Mouse (Mus musculus) T-cell, adult 2 months (primary cell): ENCODE measurements at regions not wholly inside any gene's neighbourhood (a gene's known extent, or its start where the extent isn't known, plus 50 kb on each side); places are given as distances from the start of the nearest gene placed in this dataset.

Experiments
- DNase-seq: peaks from one replicate; pipeline ENCODE4 v3.0.0; 2022; ENCODE audit warnings: low spot score

- no peak for DNase-seq
These were observed 252.1 kb downstream of the Ptpru start for GRCm38 (mm10) chr4:131585946-131586345.

GRCm38 (mm10) chr4:131587536-131587935, 250.6 kb downstream of the Ptpru start:
- DNase-seq, result no peak

GRCm38 (mm10) chr4:131590136-131590535, 248.0 kb downstream of the Ptpru start:
- no peak for DNase-seq

GRCm38 (mm10) chr4:131591456-131591855, 246.6 kb downstream of the Ptpru start:
- no peak for DNase-seq

- no peak for DNase-seq
These were observed 240.1 kb downstream of the Ptpru start for GRCm38 (mm10) chr4:131597996-131598395.

GRCm38 (mm10) chr4:131614434-131614833, 223.7 kb downstream of the Ptpru start:
- no peak for DNase-seq

- DNase-seq, result no peak
These were observed 222.5 kb downstream of the Ptpru start for GRCm38 (mm10) chr4:131615587-131615986.

- no peak for DNase-seq
These were observed 200.0 kb downstream of the Ptpru start for GRCm38 (mm10) chr4:131638105-131638504.

GRCm38 (mm10) chr4:131656034-131656433, 182.1 kb downstream of the Ptpru start:
- no peak for DNase-seq

GRCm38 (mm10) chr4:131657922-131658321, 180.2 kb downstream of the Ptpru start:
- DNase-seq, result no peak

- DNase-seq, result no peak
These were observed 177.2 kb downstream of the Ptpru start for GRCm38 (mm10) chr4:131660931-131661330.

- DNase-seq, result no peak
These were observed 166.1 kb downstream of the Ptpru start for GRCm38 (mm10) chr4:131671784-131672515.

- DNase-seq, result no peak
These were observed 160.1 kb downstream of the Ptpru start for GRCm38 (mm10) chr4:131677966-131678365.

- no peak for DNase-seq
These were observed 154.9 kb downstream of the Ptpru start for GRCm38 (mm10) chr4:131683176-131683575.

GRCm38 (mm10) chr4:131685544-131685943, 152.5 kb downstream of the Ptpru start:
- no peak for DNase-seq

GRCm38 (mm10) chr4:131694232-131694631, 143.9 kb downstream of the Ptpru start:
- no peak for DNase-seq

- peak; percentile 39 for DNase-seq
These were observed 141.9 kb downstream of the Ptpru start for GRCm38 (mm10) chr4:131695941-131696912.
